ENCODE assay signal across 9 mouse cellular contexts in genomic region chr7:63445346-63445700, GRCm38 (mm10). TPM values are rescaled to one million over a fixed set of nuclear protein-coding genes. Genes with fewer than 3 reads are reported as not detected.
DNase-seq lines count a peak whose midpoint lies in the region; ATAC-seq and TF ChIP-seq lines count a peak whose summit lies in the region.
"Had no signal": no experiment of that assay in that cellular context is flagged by ENCODE, and none has a peak within 500 bp of the region (broad histone marks: within the 10 kb centered on the region; RNA-seq: fewer than 3 reads in every experiment).

No protein-coding gene starts in this region.

- no peaks in the 10 kb centered on the region for H3K9me3 ChIP-seq in heart, embryonic 11.5 days (replicated peaks; ENCODE audit: control insufficient read depth, low read length)
- no peaks in the 10 kb centered on the region for H3K9me3 ChIP-seq in E14TG2a.4 (ENCODE audit: low read length)
- no peaks in the 10 kb centered on the region for H3K9me3 ChIP-seq in forebrain, embryonic 11.5 days (ENCODE audit: control insufficient read depth, low read length)
- H3K9me3 ChIP-seq in limb, embryonic 15.5 days = no peaks in the 10 kb centered on the region

- H3K9ac ChIP-seq in heart, embryonic 11.5 days (ENCODE audit: low read depth, low read length) = no peak overlapping the region
- peak overlapping the region; percentile 64 for H3K9ac ChIP-seq in forebrain, embryonic 11.5 days (ENCODE audit: low read length)
- no peak overlapping the region for H3K9ac ChIP-seq in limb, embryonic 15.5 days

- H3K27ac ChIP-seq in heart, embryonic 11.5 days (ENCODE audit: low read depth, low read length) = no peak overlapping the region
- no peak overlapping the region for H3K27ac ChIP-seq in forebrain, embryonic 11.5 days (ENCODE audit: low read depth, low read length)
- H3K27ac ChIP-seq in limb, embryonic 15.5 days = no peak overlapping the region

- no peak for TF ChIP-seq CTCF in E14TG2a.4 (conservative IDR thresholded peaks at IDR 0.05; ENCODE audit: low read length)

- H3K27me3 ChIP-seq in heart, embryonic 11.5 days (ENCODE audit: control insufficient read depth, insufficient read depth, low read length) = peaks cover 15% of the 10 kb centered on the region
- peaks cover 32% of the 10 kb centered on the region for H3K27me3 ChIP-seq in E14TG2a.4 (ENCODE audit: insufficient read depth, low read length)
- H3K27me3 ChIP-seq in forebrain, embryonic 11.5 days (ENCODE audit: control insufficient read depth, insufficient read depth, low read length) = peaks cover 3% of the 10 kb centered on the region; the same call in 1 of the 2 replicates
- H3K27me3 ChIP-seq in limb, embryonic 15.5 days = peaks cover 33% of the 10 kb centered on the region

- 28% methylated on average over 10 of the region's 10 CpGs for WGBS in heart, embryonic 11.5 days (ENCODE audit: insufficient replicate concordance)
- 21% methylated on average over 10 of the region's 10 CpGs for WGBS in forebrain, embryonic 11.5 days
- 22% methylated on average over 10 of the region's 10 CpGs for WGBS in limb, embryonic 15.5 days

- H3K4me1 ChIP-seq in heart, embryonic 11.5 days (ENCODE audit: control insufficient read depth, insufficient read depth, low read length) = no peaks in the 10 kb centered on the region
- H3K4me1 ChIP-seq in E14TG2a.4 (replicated peaks; ENCODE audit: low read depth, low read length) = peaks cover 5% of the 10 kb centered on the region
- no peaks in the 10 kb centered on the region for H3K4me1 ChIP-seq in forebrain, embryonic 11.5 days (replicated peaks; ENCODE audit: control insufficient read depth, insufficient read depth, low read length)
- H3K4me1 ChIP-seq in limb, embryonic 15.5 days = peaks cover 10% of the 10 kb centered on the region

- H3K4me3 ChIP-seq in heart, embryonic 11.5 days (ENCODE audit: low read depth, low read length) = peak overlapping the region; percentile 57
- H3K4me3 ChIP-seq in E14TG2a.4 (replicated peaks; ENCODE audit: low read length) = peak overlapping the region; percentile 86
- peak overlapping the region; percentile 71 for H3K4me3 ChIP-seq in forebrain, embryonic 11.5 days (ENCODE audit: low read depth, low read length)
- H3K4me3 ChIP-seq in limb, embryonic 15.5 days = peak overlapping the region; percentile 55

- DNase-seq in heart, postnatal 4 days = no peak
- no peak for DNase-seq in forebrain, embryonic 11.5 days (ENCODE audit: low spot score)
- no peak for DNase-seq in right cerebral cortex, postnatal 25 days
- DNase-seq in left cerebral cortex, adult 8-10 months (ENCODE audit: low spot score in 2 of 2) = no peak

- peak overlapping the region; percentile 92 for H3K4me2 ChIP-seq in heart, embryonic 11.5 days
- H3K4me2 ChIP-seq in forebrain, embryonic 11.5 days (ENCODE audit: low read depth, low read length, severe bottlenecking) = peak overlapping the region; percentile 91
- H3K4me2 ChIP-seq in limb, embryonic 15.5 days = peak overlapping the region; percentile 96

- no peaks in the 10 kb centered on the region for H3K36me3 ChIP-seq in heart, embryonic 11.5 days (ENCODE audit: control insufficient read depth, insufficient read depth, low read length)
- no peaks in the 10 kb centered on the region for H3K36me3 ChIP-seq in E14TG2a.4 (ENCODE audit: insufficient read depth, low read length)
- H3K36me3 ChIP-seq in forebrain, embryonic 11.5 days (ENCODE audit: control insufficient read depth, insufficient read depth, low read length) = no peaks in the 10 kb centered on the region
- no peaks in the 10 kb centered on the region for H3K36me3 ChIP-seq in limb, embryonic 15.5 days

- no peak; the same call in 1 of the 2 replicates for ATAC-seq in heart, embryonic 11.5 days (replicated peaks; ENCODE audit: insufficient number of reproducible peaks, low FRiP score, low TSS enrichment)
- no peak for ATAC-seq in forebrain, embryonic 11.5 days (replicated peaks; ENCODE audit: low FRiP score)
- ATAC-seq in limb, embryonic 15.5 days (ENCODE audit: insufficient number of reproducible peaks, low FRiP score, low TSS enrichment, low read depth) = no peak
- ATAC-seq in megakaryocyte progenitor cell, adult 5-6 weeks (replicated peaks; ENCODE audit: poor library complexity) = no peak
- ATAC-seq: CD4-positive, CD25-positive, alpha-beta regulatory T cell, adult 4 months had no signal

RNA-seq across cellular contexts. Expression of gene Otud7a, which starts 0.8 kb away (rescaled TPM):
- polyA plus RNA-seq in heart, embryonic 11.5 days (2014; fragmentation: Nextera tagmentation; extraction: Ambion mirVana) = 0.17 TPM in 2 replicates
- total RNA-seq in heart, postnatal 4 days (2021) = under 1 TPM; 0.14 to 0.33 TPM
- polyA plus RNA-seq in forebrain, embryonic 11.5 days (2014; fragmentation: Nextera tagmentation; extraction: Ambion mirVana) = 1.6 and 1.7 TPM in 2 replicates
- polyA plus RNA-seq in limb, embryonic 15.5 days (2015; fragmentation: Nextera tagmentation; extraction: Ambion mirVana) = 0.16 and 0.32 TPM in 2 replicates
- not detected in 2 replicates for total RNA-seq in megakaryocyte progenitor cell, adult 5-6 weeks (2015)
- total RNA-seq in megakaryocyte progenitor cell, adult 5-6 weeks (2017) = not detected in 2 replicates
- 10 to 100 TPM; 67.4 to 72.7 (median 69.7) TPM for total RNA-seq in left cerebral cortex, adult 8-10 months (2022)
- polyA plus RNA-seq: CD4-positive, CD25-positive, alpha-beta regulatory T cell, adult 4 months had no signal

Comparison
In these comparisons a context has a peak if more than half of its experiments do, and no peak if none do; other contexts are left out.
1. RNA of gene Otud7a, which starts 0.8 kb away (total RNA-seq): 67.4 to 72.7 TPM in left cerebral cortex, adult 8-10 months; 0.14 to 0.33 TPM in heart, postnatal 4 days and not detected in megakaryocyte progenitor cell, adult 5-6 weeks; every median in the first group is over 10 times any median in the second.
2. Peak in every context shown above with its lines, with median percentiles within 50 percentile points of each other: H3K4me2 ChIP-seq and H3K4me3 ChIP-seq.